27 mouse cellular contexts compared by ENCODE assay signal in the genomic region with DNA sequence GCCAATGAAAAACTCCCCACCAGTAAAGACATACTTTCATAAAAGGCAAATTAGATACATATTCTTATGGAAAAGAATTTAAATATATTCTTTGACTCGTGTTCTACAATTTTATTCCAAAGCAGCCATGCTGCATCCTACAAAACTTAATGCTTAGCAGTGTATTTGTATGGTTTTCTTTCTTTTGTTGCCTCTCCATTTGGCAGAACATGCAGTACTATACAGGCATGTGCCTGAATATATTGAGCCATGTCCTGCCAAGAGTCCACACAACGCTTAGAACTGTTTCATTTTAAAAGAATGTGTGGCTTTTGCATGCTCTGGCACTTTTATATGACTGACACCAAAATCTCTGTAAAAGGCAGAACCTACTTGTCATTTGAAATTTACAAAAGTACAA.
"Had no signal": no experiment of that assay in that cellular context is flagged by ENCODE, and none has a peak within 500 bp of the region (broad histone marks: within the 10 kb centered on the region; RNA-seq: fewer than 3 reads in every experiment).

No protein-coding gene starts in this region.

- H3K9me3 ChIP-seq: embryonic facial prominence, embryonic 12.5 days; embryonic facial prominence, embryonic 13.5 days; embryonic facial prominence, embryonic 15.5 days; forebrain, embryonic 10.5 days; forebrain, embryonic 13.5 days; heart, embryonic 10.5 days; heart, embryonic 12.5 days; heart, embryonic 13.5 days had no signal

- H3K4me1 ChIP-seq: embryonic facial prominence, embryonic 12.5 days; embryonic facial prominence, embryonic 13.5 days; embryonic facial prominence, embryonic 15.5 days; forebrain, embryonic 10.5 days; forebrain, embryonic 13.5 days; heart, embryonic 10.5 days; heart, embryonic 12.5 days; heart, embryonic 13.5 days had no signal

- H3K9ac ChIP-seq: embryonic facial prominence, embryonic 12.5 days; embryonic facial prominence, embryonic 13.5 days; embryonic facial prominence, embryonic 15.5 days; forebrain, embryonic 13.5 days; heart, embryonic 12.5 days; heart, embryonic 13.5 days had no signal

- H3K4me2 ChIP-seq: embryonic facial prominence, embryonic 12.5 days; embryonic facial prominence, embryonic 13.5 days; embryonic facial prominence, embryonic 15.5 days; forebrain, embryonic 13.5 days; heart, embryonic 11.5 days; heart, embryonic 12.5 days; heart, embryonic 13.5 days had no signal

- DNase-seq: cerebellum, adult 8-10 months; cerebellum, adult 9-10 months; cerebellum, adult 9-11 months; cerebellum, postnatal 10 days; cerebellum, postnatal 14 days; cerebellum, postnatal 25 days; cerebellum, postnatal 36 days; embryo, embryonic 11 days; gastrocnemius, adult 2 months; gastrocnemius, postnatal 10 days; gastrocnemius, postnatal 14 days; gastrocnemius, postnatal 25 days; gastrocnemius, postnatal 36 days; heart, adult 11 months; heart, adult 18-20 months; heart, adult 2 months had no signal

- ATAC-seq: forebrain, embryonic 13.5 days; forebrain, embryonic 14.5 days had no signal

- H3K27ac ChIP-seq: embryonic facial prominence, embryonic 12.5 days; embryonic facial prominence, embryonic 13.5 days; embryonic facial prominence, embryonic 15.5 days; forebrain, embryonic 10.5 days; forebrain, embryonic 13.5 days; gastrocnemius, adult 2 months; heart, adult 2 months; heart, embryonic 10.5 days; heart, embryonic 13.5 days had no signal

- H3K4me3 ChIP-seq: embryonic facial prominence, embryonic 12.5 days; embryonic facial prominence, embryonic 13.5 days; embryonic facial prominence, embryonic 15.5 days; erythroblast, embryonic 14.5 days; forebrain, embryonic 10.5 days; forebrain, embryonic 13.5 days; gastrocnemius, adult 2 months; heart, adult 2 months; heart, embryonic 10.5 days; heart, embryonic 12.5 days; heart, embryonic 13.5 days had no signal

- H3K27me3 ChIP-seq: embryonic facial prominence, embryonic 12.5 days; embryonic facial prominence, embryonic 13.5 days; embryonic facial prominence, embryonic 15.5 days; forebrain, embryonic 13.5 days; heart, embryonic 12.5 days; heart, embryonic 13.5 days had no signal

- H3K36me3 ChIP-seq: embryonic facial prominence, embryonic 12.5 days; embryonic facial prominence, embryonic 13.5 days; embryonic facial prominence, embryonic 15.5 days; forebrain, embryonic 10.5 days; heart, embryonic 10.5 days; heart, embryonic 12.5 days; heart, embryonic 13.5 days had no signal
